Mouse (Mus musculus) G1E (cell line): ENCODE results near the gene Col4a2.

Experiments
- CTCF ChIP-seq: IDR thresholded peaks from 2 replicates; pipeline ENCODE4 v1.5.1; 2012; ENCODE audit warnings: low read depth, low read length, inconsistent platforms, mixed read lengths
- GATA1 ChIP-seq: IDR thresholded peaks from 2 replicates; pipeline ENCODE4 v1.6.1; 2012; ENCODE audit warnings: borderline replicate concordance, low read length, inconsistent platforms, mixed read lengths
- TAL1 ChIP-seq: conservative IDR thresholded peaks from 2 replicates; pipeline ENCODE4 v1.6.1; 2012; ENCODE audit warnings: low read depth, low read length, inconsistent platforms, mixed read lengths

DNA sequence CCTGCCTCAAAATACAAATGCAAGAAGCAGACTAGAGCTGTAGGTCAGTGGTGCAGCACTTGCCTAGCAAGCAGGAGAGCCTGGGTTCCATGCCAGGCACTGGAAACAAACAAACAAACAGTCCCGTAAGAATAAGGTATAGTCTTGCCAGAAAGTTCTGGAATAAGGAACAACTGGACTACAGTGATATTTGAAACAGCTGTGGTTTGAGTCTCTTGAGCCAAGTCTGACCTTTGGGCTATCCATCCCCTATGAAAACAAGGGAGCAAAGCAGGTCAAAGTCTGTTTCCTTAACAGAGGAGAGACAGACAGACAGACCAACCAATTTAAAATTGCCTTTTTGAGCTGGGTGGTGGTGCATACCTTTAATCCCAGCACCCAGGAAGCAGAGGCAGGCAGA is 11.1 kb downstream of the Col4a2 start:
- TF ChIP-seq CTCF (no peak), GATA1 (no peak), TAL1 (no peak)
